Mouse (Mus musculus) heart, adult 11 months (tissue): ENCODE results near the gene Arpc5l.

ENCODE experiments used
- DNase-seq: peaks from one replicate; pipeline ENCODE4 v3.0.0; 2022

Gene Arpc5l

GRCm38 (mm10) chr2:39004880-39005435 is at the start of gene Arpc5l:
Arpc5l (plus strand) TSS chr2:39005348.
- DNase-seq = peak; percentile 99

- DNase-seq = no peak
These were observed 49.1 kb upstream of the Arpc5l start for GRCm38 (mm10) chr2:38956062-38956461.

GRCm38 (mm10) chr2:38957671-38958223 is 47.4 kb upstream of the Arpc5l start:
- DNase-seq = no peak

- DNase-seq = no peak
These were observed 41.0 kb upstream of the Arpc5l start for GRCm38 (mm10) chr2:38964198-38964597.

GRCm38 (mm10) chr2:38969650-38970049 is 35.5 kb upstream of the Arpc5l start:
- DNase-seq = no peak

- DNase-seq = no peak
These were observed 35.1 kb upstream of the Arpc5l start for GRCm38 (mm10) chr2:38970057-38970456.

- no peak for DNase-seq
These were observed 31.9 kb upstream of the Arpc5l start for GRCm38 (mm10) chr2:38973223-38973622.

- DNase-seq = no peak
These were observed 31.4 kb upstream of the Arpc5l start for GRCm38 (mm10) chr2:38973701-38974100.

- DNase-seq = no peak
These were observed 31.0 kb upstream of the Arpc5l start for GRCm38 (mm10) chr2:38974171-38974570.

- DNase-seq = no peak
These were observed 30.0 kb upstream of the Arpc5l start for GRCm38 (mm10) chr2:38975181-38975580.

GRCm38 (mm10) chr2:38975941-38976805 is 29.0 kb upstream of the Arpc5l start:
- DNase-seq = no peak

- no peak for DNase-seq
These were observed 27.3 kb upstream of the Arpc5l start for GRCm38 (mm10) chr2:38977837-38978236.

GRCm38 (mm10) chr2:38983456-38983855 is 21.7 kb upstream of the Arpc5l start:
- DNase-seq = no peak

- DNase-seq = peak; percentile 99
These were observed 18.6 kb upstream of the Arpc5l start for GRCm38 (mm10) chr2:38986580-38986979.

- no peak for DNase-seq
These were observed 17.8 kb upstream of the Arpc5l start for GRCm38 (mm10) chr2:38987371-38987770.

- DNase-seq = peak; percentile 89
These were observed 17.2 kb upstream of the Arpc5l start for GRCm38 (mm10) chr2:38987803-38988510.

- DNase-seq = no peak
These were observed 16.2 kb upstream of the Arpc5l start for GRCm38 (mm10) chr2:38988929-38989328.

- no peak for DNase-seq
These were observed 13.1 kb upstream of the Arpc5l start for GRCm38 (mm10) chr2:38992004-38992403.

GRCm38 (mm10) chr2:38992452-38992851 is 12.7 kb upstream of the Arpc5l start:
- no peak for DNase-seq

GRCm38 (mm10) chr2:38997386-38998374 is 7.5 kb upstream of the Arpc5l start, which contains the start of gene Wdr38:
Wdr38 (plus strand) TSS chr2:38997476.
- peak; percentile 99 for DNase-seq

GRCm38 (mm10) chr2:38999381-38999780 is 5.8 kb upstream of the Arpc5l start:
- DNase-seq = no peak
